Mouse (Mus musculus) urinary bladder, postnatal 0 days (tissue): ENCODE results near the gene Cnih3. TPM values are rescaled to one million over a fixed set of nuclear protein-coding genes. Genes with fewer than 3 reads are reported as not detected.

Experiments
- polyA plus RNA-seq: library from polyadenylated mRNA; unstranded; fragments of >200 nt; fragmentation: Nextera tagmentation; extraction: Ambion mirVana; gene quantifications from 2 replicates; pipeline ENCODE4 v1.2.1, GENCODE M21; 2015

The Cnih3 gene
- polyA plus RNA-seq, result 0.06 and 0.08 TPM in 2 replicates

GRCm38 (mm10) chr1:181352367-181353199, at the start of gene Cnih3:
Gene Cnih3, plus strand, starts transcription at chr1:181352628.

Other genes with a start within 250 kb of the Cnih3 start
- gene Nvl, start 208.4 kb upstream of the Cnih3 start, polyA plus RNA-seq, result 12.6 and 13.4 TPM in 2 replicates
- gene Cnih4, start 207.9 kb upstream of the Cnih3 start, polyA plus RNA-seq, result 85.9 and 104 TPM in 2 replicates
- gene Wdr26, start 140.6 kb upstream of the Cnih3 start, polyA plus RNA-seq, result 36.0 and 38.9 TPM in 2 replicates
- 0.11 TPM in 1 of 2 replicates, not detected in the other for gene Ccdc121, start 158.8 kb downstream of the Cnih3 start, polyA plus RNA-seq
- 0.58 and 0.61 TPM in 2 replicates for gene Dnah14, start 223.9 kb downstream of the Cnih3 start, polyA plus RNA-seq